Mouse (Mus musculus) urinary bladder, postnatal 0 days (tissue): Measurements from ENCODE around the gene Reg4. TPM values are rescaled to one million over a fixed set of nuclear protein-coding genes. Genes with fewer than 3 reads are reported as not detected.

Experiments used
- polyA plus RNA-seq: library from polyadenylated mRNA; unstranded; fragments of >200 nt; fragmentation: Nextera tagmentation; extraction: Ambion mirVana; gene quantifications from 2 replicates; pipeline ENCODE4 v1.2.1, GENCODE M21; 2015

The Reg4 gene
- polyA plus RNA-seq, result not detected in 2 replicates

GRCm38 (mm10) chr3:98221856-98222255 is at the start of gene Reg4:
Gene Reg4 (plus strand): TSS chr3:98222156.

GRCm38 (mm10) chr3:98280204-98280932 is 58.4 kb downstream of the Reg4 start, which contains the start of gene Hmgcs2:
Gene Hmgcs2 (plus strand): TSS chr3:98280435.

Other genes starting within 250 kb of the Reg4 start
- gene Notch2, start 208.6 kb upstream of the Reg4 start, polyA plus RNA-seq, result 17.4 and 20.6 TPM in 2 replicates
- gene Adam30, start 61.5 kb upstream of the Reg4 start, polyA plus RNA-seq, result not detected in 2 replicates
- 76.6 and 85.9 TPM in 2 replicates for gene Hmgcs2, start 58.3 kb downstream of the Reg4 start, polyA plus RNA-seq
- 67.9 and 69.0 TPM in 2 replicates for gene Phgdh, start 117.8 kb downstream of the Reg4 start, polyA plus RNA-seq
- 1.9 and 2.2 TPM in 2 replicates for gene Zfp697, start 160.3 kb downstream of the Reg4 start, polyA plus RNA-seq
- not detected in 2 replicates for gene Gm4450, start 235.0 kb downstream of the Reg4 start, polyA plus RNA-seq